Mouse (Mus musculus) thymus, adult 2 months (tissue): ENCODE measurements around the gene Pigk.

Experiments used
- CTCF ChIP-seq: fragments of 200-500 bp; IDR thresholded peaks from 2 replicates; pipeline ENCODE4 v1.5.1; 2012; ENCODE audit warnings: mild to moderate bottlenecking, control low read depth, low read length, moderate library complexity, borderline replicate concordance; ENCODE audit not compliant: control insufficient read depth, poor library complexity, insufficient read depth; ENCODE audit errors: extremely low read depth
- POLR2A ChIP-seq: fragments of 200-500 bp; IDR thresholded peaks from 2 replicates; pipeline ENCODE4 v1.6.1; 2012; ENCODE audit warnings: mild to moderate bottlenecking, low read length, control low read depth, moderate library complexity; ENCODE audit not compliant: control insufficient read depth, poor library complexity, insufficient read depth; ENCODE audit errors: extremely low read depth

GRCm38 (mm10) chr3:152749461-152749871, 35.6 kb downstream of the Pigk start:
- no peak for TF ChIP-seq POLR2A
- no peak for TF ChIP-seq CTCF
